Mouse (Mus musculus): ENCODE data around the gene Vps35l.

DNA sequence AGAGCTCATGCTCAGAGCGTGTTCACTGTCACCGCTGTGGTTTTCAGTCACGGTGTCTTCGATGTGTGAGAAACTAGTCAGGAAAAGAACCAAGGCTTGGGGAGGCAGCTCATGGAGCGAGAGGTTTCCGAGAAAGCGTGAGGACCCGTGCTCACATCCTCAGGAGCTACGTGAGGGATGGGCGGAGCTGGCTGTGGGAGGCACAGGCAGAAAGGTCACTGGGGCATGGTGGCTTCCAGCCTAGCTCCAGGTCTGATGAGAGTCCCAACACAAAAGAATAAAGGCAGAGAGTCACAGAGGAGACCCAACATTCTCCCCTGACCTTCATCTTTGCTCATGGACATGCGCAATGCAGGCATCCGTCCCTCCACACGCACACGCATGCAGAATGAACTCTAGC lies 24.7 kb downstream of the Vps35l start:
- TF ChIP-seq CTCF (conservative IDR thresholded peaks at IDR 0.05; ENCODE audit: low read length) (no peak), NANOG (IDR thresholded peaks at IDR 0.05; ENCODE audit: borderline replicate concordance, low read length) (no peak)

Data from E14TG2a.4 (cell line).